Mouse (Mus musculus) testis, postnatal 10 days (tissue): ENCODE data around the gene Mmp25.

ENCODE experiments used
- DNase-seq: peaks from one replicate; pipeline ENCODE4 v3.0.0; 2021; ENCODE audit warnings: low spot score

Mmp25 gene

GRCm38 (mm10) chr17:23664556-23665021 is 19.5 kb upstream of the Mmp25 start:
- DNase-seq: no peak

GRCm38 (mm10) chr17:23661526-23661925 is 16.4 kb upstream of the Mmp25 start:
- peak; percentile 70 for DNase-seq

DNA sequence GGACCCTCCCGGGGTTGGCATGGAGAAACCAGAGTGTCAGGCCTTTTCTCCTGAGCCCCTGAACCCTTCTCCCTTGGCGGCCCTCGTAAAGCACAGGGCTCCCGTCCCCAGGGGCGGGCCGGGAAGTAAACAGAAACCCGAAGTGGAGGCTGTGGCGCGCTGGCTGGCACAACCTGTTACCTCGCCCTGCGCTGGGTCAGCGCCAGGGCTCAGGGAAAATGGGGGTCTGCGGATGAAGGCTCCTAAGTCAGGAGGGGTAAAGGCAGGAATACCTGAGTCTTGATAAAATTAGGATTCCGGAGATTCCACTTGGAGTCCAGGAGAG is 15.8 kb upstream of the Mmp25 start:
- DNase-seq: no peak

- DNase-seq: peak; percentile 82
Measured at GRCm38 (mm10) chr17:23660117-23660875, 15.2 kb upstream of the Mmp25 start, which contains the start of gene Bicdl2. Bicdl2 (plus strand) TSS chr17:23660506.

- DNase-seq: no peak
Measured at GRCm38 (mm10) chr17:23658450-23658849, 13.4 kb upstream of the Mmp25 start.

- DNase-seq: no peak
Measured at GRCm38 (mm10) chr17:23654410-23654809, 9.3 kb upstream of the Mmp25 start.

- DNase-seq: no peak
Measured at GRCm38 (mm10) chr17:23654001-23654400, 8.9 kb upstream of the Mmp25 start.

- no peak for DNase-seq
Measured at GRCm38 (mm10) chr17:23653324-23653723, 8.2 kb upstream of the Mmp25 start.

DNA sequence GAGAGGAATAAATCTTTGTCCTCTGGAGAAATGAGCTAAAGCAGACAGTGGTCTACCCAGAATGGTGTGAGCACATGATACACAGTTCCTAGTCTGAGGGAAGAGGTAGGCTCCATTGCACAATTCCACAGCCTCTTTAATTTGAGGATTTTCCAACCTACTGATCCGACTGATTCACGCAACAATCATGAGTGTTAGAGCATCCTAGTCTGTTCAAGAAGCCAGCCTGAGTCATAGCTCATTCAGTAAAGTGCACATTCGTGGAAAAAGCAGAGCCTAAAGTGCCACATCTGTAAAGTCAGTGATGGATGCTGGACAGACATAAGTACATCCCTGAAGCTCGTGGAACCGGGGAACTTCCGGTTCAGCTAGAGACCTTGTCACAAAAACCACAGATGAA is 6.3 kb upstream of the Mmp25 start:
- DNase-seq: no peak

GRCm38 (mm10) chr17:23645894-23646293 is 817 bp upstream of the Mmp25 start:
- DNase-seq: no peak

GRCm38 (mm10) chr17:23631241-23631640 is 13.8 kb downstream of the Mmp25 start:
- no peak for DNase-seq

DNA sequence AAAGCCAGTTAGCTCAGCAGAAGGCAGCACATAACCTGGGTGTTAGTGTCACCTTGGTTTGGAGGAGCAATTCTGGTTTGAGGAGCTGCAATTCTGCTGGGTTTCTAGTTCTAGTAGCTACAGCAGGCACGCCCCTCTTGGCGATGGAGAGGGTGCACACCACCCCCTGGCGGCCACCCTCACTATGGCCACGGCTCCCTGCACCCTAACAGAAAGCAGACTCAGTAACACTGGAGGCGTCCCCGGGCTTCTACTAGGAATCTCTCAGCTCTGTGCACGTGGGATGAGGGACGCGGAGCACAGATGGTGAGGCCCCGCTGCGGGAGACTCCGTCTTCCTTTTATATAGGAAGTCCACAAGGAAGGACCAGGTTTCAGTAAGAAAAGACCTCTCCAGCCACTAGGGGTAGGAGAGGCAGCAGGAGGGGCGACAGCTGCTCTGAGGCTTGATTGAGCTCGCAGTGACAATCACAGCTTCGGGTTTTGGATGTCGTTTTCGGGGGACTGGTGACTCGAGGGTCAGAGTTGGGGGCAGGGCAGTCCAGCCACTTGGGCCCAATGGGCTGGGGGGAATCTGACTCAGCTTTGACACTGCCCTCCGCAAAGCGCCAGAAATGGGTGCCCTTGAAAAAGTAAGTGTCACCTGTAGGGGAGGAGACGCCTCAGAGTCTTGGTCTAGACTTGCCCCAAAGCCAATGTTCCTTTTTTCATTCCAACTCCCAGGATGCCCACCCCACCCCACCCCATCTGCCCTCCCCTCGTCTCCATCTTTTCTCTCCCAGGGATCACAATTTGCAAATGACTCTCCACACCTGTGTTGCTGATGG is 14.7 kb downstream of the Mmp25 start:
- peak; percentile 92 for DNase-seq

DNA sequence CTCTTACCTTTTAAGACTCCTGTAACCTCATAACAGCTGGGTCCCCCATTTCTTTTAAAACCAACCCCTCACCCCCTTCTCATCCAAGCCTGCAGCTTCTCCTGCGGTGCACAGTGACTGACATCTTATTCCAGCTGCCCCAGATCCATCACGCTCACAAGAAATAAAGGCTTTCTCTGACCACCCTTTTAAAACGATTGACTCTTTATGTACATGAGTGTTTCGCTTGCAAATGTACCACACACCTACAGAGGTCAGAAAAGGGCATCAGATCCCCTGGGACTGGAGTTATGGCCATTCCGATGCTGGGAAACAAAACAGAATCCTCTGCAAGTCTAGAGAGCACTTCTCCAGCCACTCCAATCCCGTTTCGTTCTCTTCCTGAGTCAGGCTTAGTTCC is 17.3 kb downstream of the Mmp25 start:
- DNase-seq: no peak

GRCm38 (mm10) chr17:23620351-23620750 is 24.7 kb downstream of the Mmp25 start:
- no peak for DNase-seq

GRCm38 (mm10) chr17:23617087-23617486 is 28.0 kb downstream of the Mmp25 start:
- DNase-seq: no peak

DNA sequence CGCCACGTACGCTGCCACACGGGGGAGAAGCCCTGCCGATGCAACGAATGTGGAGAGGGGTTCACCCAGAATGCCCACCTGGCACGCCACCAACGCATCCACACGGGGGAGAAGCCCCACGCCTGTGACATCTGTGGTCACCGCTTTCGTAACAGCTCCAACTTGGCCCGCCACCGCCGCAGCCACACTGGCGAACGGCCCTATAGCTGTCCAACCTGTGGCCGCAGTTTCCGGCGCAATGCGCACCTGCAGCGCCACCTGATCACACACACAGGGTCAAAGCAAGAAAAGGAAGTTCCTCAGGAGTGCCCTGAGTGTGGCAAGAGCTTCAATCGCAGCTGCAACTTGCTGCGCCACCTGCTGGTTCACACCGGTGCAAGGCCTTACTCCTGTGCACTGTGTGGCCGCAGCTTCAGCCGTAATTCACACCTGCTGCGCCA is 34.7 kb downstream of the Mmp25 start:
- DNase-seq: peak; percentile 86

- DNase-seq: no peak
Measured at GRCm38 (mm10) chr17:23609612-23610011, 35.5 kb downstream of the Mmp25 start.

DNA sequence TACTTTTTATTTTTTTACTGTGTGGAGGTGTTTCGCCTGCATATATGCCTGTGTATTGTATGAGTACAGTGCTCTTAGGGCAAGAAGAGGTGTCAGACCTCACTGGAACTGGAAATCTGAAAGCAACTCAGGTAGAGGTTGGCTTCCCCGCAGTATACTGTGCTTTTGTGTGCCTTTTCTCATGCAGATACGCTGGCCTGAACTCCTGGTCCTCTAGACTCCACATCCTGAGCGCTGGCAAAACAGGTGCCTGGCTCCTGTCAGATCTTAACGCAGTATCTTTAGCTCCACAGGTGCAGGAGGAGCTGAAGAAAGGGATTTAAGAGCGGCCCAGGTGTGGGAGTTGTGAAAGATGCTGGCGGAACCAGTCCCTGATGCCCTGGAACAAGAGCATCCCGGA is 39.9 kb downstream of the Mmp25 start:
- DNase-seq: no peak

DNA sequence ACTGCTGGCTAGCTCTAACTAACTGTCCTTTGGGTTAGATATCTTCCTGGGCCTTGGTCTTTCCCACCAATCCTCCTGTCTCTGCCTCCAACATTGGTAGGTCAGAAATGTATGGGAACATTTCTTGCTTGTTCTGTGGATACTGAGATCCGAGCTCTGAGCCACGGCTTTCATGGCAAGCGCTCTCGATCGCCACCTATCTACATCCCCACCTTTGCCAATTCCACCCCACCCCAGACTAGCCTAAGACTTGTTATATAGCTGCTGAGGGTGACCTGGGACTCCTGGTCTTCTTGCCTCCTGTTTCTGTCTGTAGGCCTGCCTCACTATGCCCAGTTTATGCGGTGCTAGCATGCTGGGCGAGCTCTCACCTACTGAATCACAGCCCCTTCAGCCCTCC is 40.7 kb downstream of the Mmp25 start:
- DNase-seq: no peak

- no peak for DNase-seq
Measured at GRCm38 (mm10) chr17:23603542-23603941, 41.5 kb downstream of the Mmp25 start.

DNA sequence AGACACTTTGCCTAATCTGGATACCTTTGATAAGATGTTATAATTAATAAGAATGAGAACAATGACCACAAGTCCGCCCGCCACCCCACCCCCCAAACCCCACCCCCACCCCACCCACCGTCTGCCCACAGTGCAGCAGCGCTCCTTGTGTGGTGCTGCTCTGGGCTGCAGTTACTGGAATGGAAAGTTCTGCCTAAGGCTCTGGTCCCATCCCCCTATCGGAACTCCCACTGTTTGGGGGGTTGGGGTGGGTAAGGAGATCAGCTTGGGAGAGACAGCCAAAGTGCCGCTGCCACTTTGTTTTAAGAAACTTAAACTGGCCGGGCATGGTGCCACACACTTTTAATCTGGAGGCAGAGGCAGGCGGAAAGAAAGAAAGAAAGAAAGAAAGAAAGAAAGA is 42.0 kb downstream of the Mmp25 start:
- no peak for DNase-seq

DNA sequence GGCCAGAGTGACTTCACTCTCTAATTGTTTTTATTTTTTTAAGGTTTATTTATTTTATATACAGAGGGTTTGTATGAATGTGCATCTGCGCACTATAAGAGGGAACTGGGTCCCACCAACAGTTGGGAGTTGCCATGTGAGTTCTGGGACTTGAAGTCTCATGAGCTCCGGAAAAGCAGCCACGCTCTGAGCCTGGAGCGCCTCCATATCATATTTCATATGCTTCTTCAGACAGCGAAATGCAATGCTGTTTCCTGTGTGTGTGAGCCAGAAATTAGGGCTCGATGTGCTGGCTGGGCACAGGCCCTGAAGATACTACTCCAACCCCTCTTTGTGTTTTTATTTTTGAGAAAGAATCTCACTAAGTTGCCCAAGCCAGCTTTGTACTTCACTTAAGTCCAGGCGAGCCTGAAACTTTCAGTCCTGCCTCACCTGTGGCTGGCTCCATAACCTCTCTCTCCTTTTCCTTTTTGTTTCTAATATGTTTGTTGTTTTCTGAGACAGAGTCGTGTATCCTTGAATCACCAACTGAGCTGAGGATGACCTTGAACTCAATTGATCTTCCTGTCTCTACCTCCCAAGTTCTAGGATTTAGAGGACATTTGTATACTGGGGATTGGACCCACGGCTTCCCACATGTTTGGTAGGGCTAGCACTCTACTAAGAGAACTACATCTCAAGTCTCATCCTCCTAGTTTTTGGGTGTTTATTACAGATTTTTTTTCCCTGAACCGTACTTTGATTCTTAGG is 43.1 kb downstream of the Mmp25 start:
- no peak for DNase-seq
